Mouse (Mus musculus) left cerebral cortex, postnatal 14 days (tissue): Measurements from ENCODE around the gene Gpsm3. TPM values are rescaled to one million over a fixed set of nuclear protein-coding genes. Genes with fewer than 3 reads are reported as not detected.

Source experiments
- DNase-seq, 2 experiments: peaks; one replicate each; pipeline ENCODE4 v3.0.0; 2021 to 2022; ENCODE audit warnings: low spot score in 2 of 2, mixed read lengths in 1 of 2
- intact Hi-C: fragments of 180-260 bp; cut with DNase I; formaldehyde crosslinking; loops from one replicate; pipeline ENCODE4 v1.15.1; 2025
- total RNA-seq, 2 experiments: library from RNA; stranded (reverse); gene quantifications; 2 replicates each; pipeline ENCODE4 v1.2.3; 2021

The Gpsm3 gene
- total RNA-seq, 2 experiments from 2014 or later: 3.2 to 3.4 TPM

- no peak for DNase-seq
- intact Hi-C loops: no loop called here
These were observed 17.2 kb upstream of the Gpsm3 start for GRCm38 (mm10) chr17:34572361-34572760.

- no peak for DNase-seq
- intact Hi-C loops: no loop called here
These were observed 13.0 kb upstream of the Gpsm3 start for GRCm38 (mm10) chr17:34576577-34576976.

- intact Hi-C loops: no loop called here
- DNase-seq: no peak
These were observed 11.5 kb upstream of the Gpsm3 start for GRCm38 (mm10) chr17:34578070-34578469.

- DNase-seq: no peak
- intact Hi-C loops: no loop called here
These were observed 7.1 kb upstream of the Gpsm3 start for GRCm38 (mm10) chr17:34582528-34582927.

GRCm38 (mm10) chr17:34583397-34583796 is 6.2 kb upstream of the Gpsm3 start:
- intact Hi-C loops: no loop called here
- no peak for DNase-seq

- no peak for DNase-seq
- intact Hi-C loops: no loop called here
These were observed 5.8 kb upstream of the Gpsm3 start for GRCm38 (mm10) chr17:34583819-34584218.

GRCm38 (mm10) chr17:34585121-34585520 is 4.5 kb upstream of the Gpsm3 start:
- intact Hi-C loops: no loop called here
- peak in 1 of 2 experiments; percentile 62 for DNase-seq

GRCm38 (mm10) chr17:34585877-34586771 is 3.5 kb upstream of the Gpsm3 start:
- no peak for DNase-seq
- intact Hi-C loops: no loop called here

- peak; percentile 88 to 92 for DNase-seq
- intact Hi-C loops: no loop called here
These were observed 2.7 kb upstream of the Gpsm3 start for GRCm38 (mm10) chr17:34586796-34587422.

- DNase-seq: peak; percentile 98 to 99
- intact Hi-C loops: no loop called here
These were observed 2.2 kb upstream of the Gpsm3 start for GRCm38 (mm10) chr17:34587423-34587811.

- no peak for DNase-seq
- intact Hi-C loops: no loop called here
These were observed 1.8 kb upstream of the Gpsm3 start for GRCm38 (mm10) chr17:34587814-34588213.

GRCm38 (mm10) chr17:34588767-34589166 is 839 bp upstream of the Gpsm3 start:
- no peak for DNase-seq
- intact Hi-C loops: no loop called here

- DNase-seq: no peak
- intact Hi-C loops: no loop called here
These were observed 400 bp upstream of the Gpsm3 start for GRCm38 (mm10) chr17:34589206-34589605.

- intact Hi-C loops: loop anchor here (5.0 kb wide), 1 partner anchor 468 kb away; the partner anchor contains the start of gene Brd2
- no peak for DNase-seq
These were observed 765 bp downstream of the Gpsm3 start for GRCm38 (mm10) chr17:34590154-34590987.

- intact Hi-C loops: loop anchor here (5.0 kb wide), 1 partner anchor 469 kb away; the partner anchor contains the start of gene Brd2
- DNase-seq: no peak
These were observed 1.7 kb downstream of the Gpsm3 start, which contains the start of gene Pbx2 for GRCm38 (mm10) chr17:34591029-34591993. Gene Pbx2 (plus strand): TSS chr17:34591266.

- intact Hi-C loops: loop anchor here (1.0 to 5.0 kb wide), 2 partner anchors 10 to 470 kb away; partner anchors contain the start of gene Brd2
- peak; percentile 78 to 87 for DNase-seq
These were observed 2.4 kb downstream of the Gpsm3 start for GRCm38 (mm10) chr17:34591994-34592375.

- DNase-seq: no peak
- intact Hi-C loops: loop anchor here (1.0 to 5.0 kb wide), 2 partner anchors 9 to 471 kb away; partner anchors contain the start of gene Brd2
These were observed 3.3 kb downstream of the Gpsm3 start for GRCm38 (mm10) chr17:34592581-34593549.
